Mouse (Mus musculus) heart, postnatal 25 days (tissue): ENCODE measurements around the gene Fthl17c. TPM values are rescaled to one million over a fixed set of nuclear protein-coding genes. Genes with fewer than 3 reads are reported as not detected.
"Not testable (repeated sequence)": the region's sequence is repeated elsewhere in the genome, so short reads cannot be mapped to it uniquely, and the experiment has no call there.

Source experiments
- DNase-seq: peaks from one replicate; pipeline ENCODE4 v3.0.0; 2022; ENCODE audit warnings: low spot score
- intact Hi-C: fragments of 180-260 bp; cut with DNase I; formaldehyde crosslinking; loops from one replicate; pipeline ENCODE4 v1.15.1; 2025
- total RNA-seq, 2 experiments: library from RNA; stranded (reverse); gene quantifications; 2 replicates each; pipeline ENCODE4 v1.2.3; 2021

Fthl17c gene
- not detected for total RNA-seq

DNA sequence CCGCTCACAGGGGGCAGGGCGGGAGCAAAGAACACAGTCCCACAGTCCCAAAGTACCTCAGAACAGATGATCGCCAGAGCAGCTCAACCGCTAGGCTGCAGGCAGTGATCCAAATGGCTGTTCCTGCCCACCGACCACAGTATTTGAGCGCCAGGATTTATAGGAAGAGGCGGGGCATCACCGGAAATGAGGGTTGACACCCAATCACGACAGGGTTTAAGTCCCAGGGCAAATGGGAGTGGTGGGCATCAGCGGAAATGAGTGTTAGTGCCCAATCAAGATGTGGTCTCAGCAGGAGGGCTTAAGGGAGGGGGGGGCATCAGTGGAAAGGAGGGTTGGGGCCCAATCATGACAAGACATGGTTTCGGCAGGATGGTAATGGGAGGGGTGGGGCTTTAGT, at the start of gene Fthl17c:
Gene Fthl17c (minus strand): TSS at position 101 of the 400 bp plus-strand sequence.
- intact Hi-C loops, DNase-seq: not testable (repeated sequence)

DNA sequence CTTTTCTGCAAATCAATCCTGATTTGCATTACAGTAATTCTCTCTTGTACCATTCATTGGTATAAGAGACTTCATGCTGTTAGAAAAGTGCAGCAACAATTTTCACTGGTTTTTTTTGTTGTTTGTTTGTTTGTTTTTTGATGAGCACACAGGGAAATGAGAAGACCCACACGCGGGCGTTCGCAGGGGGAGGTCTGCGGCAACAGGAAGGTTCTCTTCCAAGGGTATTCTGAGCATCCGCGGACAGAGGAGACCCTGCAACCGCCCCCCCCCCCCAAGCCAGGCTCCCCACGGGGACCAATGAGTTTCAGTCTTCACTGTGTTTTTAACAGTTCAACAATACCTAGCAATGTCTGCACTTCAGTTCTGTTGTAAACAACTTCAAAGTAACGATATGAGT, 43.1 kb upstream of the Fthl17c start:
- DNase-seq, result no peak
- intact Hi-C loops, result no loop called here

- no peak for DNase-seq
- intact Hi-C loops, result no loop called here
Measured at GRCm38 (mm10) chrX:9016079-9016478, 39.7 kb upstream of the Fthl17c start.

DNA sequence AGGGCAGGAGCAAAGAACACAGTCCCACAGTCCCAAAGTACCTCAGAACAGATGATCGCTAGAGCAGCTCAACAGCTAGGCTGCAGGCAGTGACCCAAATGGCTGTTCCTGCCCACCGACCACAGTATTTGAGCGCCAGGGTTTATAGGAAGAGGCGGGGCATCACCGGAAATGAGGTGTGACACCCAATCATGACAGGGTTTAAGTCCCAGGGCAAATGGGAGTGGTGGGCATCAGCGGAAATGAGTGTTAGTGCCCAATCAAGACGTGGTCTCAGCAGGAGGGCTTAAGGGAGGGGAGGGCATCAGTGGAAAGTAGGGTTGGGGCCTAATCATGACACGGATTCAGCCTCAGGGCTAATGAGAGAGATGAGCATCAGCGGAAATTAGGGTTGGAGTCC, 10.3 kb upstream of the Fthl17c start, which contains the start of gene Fthl17d:
Gene Fthl17d (minus strand): TSS at position 101 of the 400 bp plus-strand sequence.
- DNase-seq, intact Hi-C loops: not testable (repeated sequence)

DNA sequence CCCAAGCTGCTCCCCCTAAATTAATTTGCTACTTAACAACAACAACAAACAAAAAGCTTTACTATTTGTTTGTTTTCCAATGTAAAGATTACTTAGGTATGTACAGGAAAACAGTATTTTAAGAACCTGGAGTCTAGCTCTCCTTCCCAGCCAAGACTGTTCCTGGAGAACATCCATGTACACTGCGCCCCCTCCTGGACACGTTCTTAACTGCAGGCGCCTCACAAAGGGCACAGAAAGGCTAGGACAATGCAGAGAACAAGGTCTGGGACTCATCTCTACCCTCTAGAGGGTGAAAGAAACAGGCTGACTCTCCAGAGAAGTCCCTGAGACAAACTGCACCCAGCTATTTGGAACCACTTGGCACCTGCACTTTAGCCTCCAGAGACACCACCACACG, 11.7 kb downstream of the Fthl17c start:
- intact Hi-C loops, DNase-seq: not testable (repeated sequence)

- intact Hi-C loops, DNase-seq: not testable (repeated sequence)
Measured at GRCm38 (mm10) chrX:8962875-8963274, 13.5 kb downstream of the Fthl17c start, which contains the start of gene Fthl17b. TSS of gene Fthl17b (minus strand) at chrX:8962975.

GRCm38 (mm10) chrX:8948130-8948805, 28.1 kb downstream of the Fthl17c start:
- intact Hi-C loops, result not testable (repeated sequence)
- DNase-seq, result peak; percentile 24

GRCm38 (mm10) chrX:8944041-8944440, 32.3 kb downstream of the Fthl17c start:
- no peak for DNase-seq
- intact Hi-C loops, result no loop called here

GRCm38 (mm10) chrX:8927308-8927707, 49.1 kb downstream of the Fthl17c start:
- intact Hi-C loops, result no loop called here
- DNase-seq, result no peak

Other genes starting within 250 kb of the Fthl17c start
- gene Ssx9, start 228.1 kb downstream of the Fthl17c start, total RNA-seq, result not detected
- gene Ssxb5, start 172.9 kb downstream of the Fthl17c start, total RNA-seq, result not detected
- not detected for gene Gm6592, start 132.6 kb downstream of the Fthl17c start, total RNA-seq
- gene Gm5751, start 102.3 kb downstream of the Fthl17c start, total RNA-seq, result not detected
- gene B630019K06Rik, start 84.2 kb downstream of the Fthl17c start, total RNA-seq, result under 1 TPM; 0.81 to 0.83 TPM
- gene Fthl17b, start 13.6 kb downstream of the Fthl17c start, total RNA-seq, result not detected
- gene Fthl17d, start 10.2 kb upstream of the Fthl17c start, total RNA-seq, result not detected
- gene Fthl17e, start 56.9 kb upstream of the Fthl17c start, total RNA-seq, result not detected
- not detected for gene Fthl17f, start 86.5 kb upstream of the Fthl17c start, total RNA-seq
- gene 4930402K13Rik, start 128.0 kb upstream of the Fthl17c start, total RNA-seq, result not detected
- gene Lancl3, start 223.3 kb upstream of the Fthl17c start, total RNA-seq, result 1 to 10 TPM; 3.9 to 4.0 TPM